Mouse (Mus musculus) Patski (cell line): Measurements from ENCODE around the gene Kif9. TPM values are rescaled to one million over a fixed set of nuclear protein-coding genes. Genes with fewer than 3 reads are reported as not detected.

Experiments used
- ATAC-seq: fragments of 100-300 bp; one replicate; pipeline ENCODE4 v1.8.0; 2021
- CTCF ChIA-PET: fragments of 350-600 bp; sonication (Branson Sonifier 250); formaldehyde crosslinking; loops from one replicate; lab custom pipeline; 2022; ENCODE audit warnings: inconsistent platforms; lab: Charles Lee
- POLR2A ChIA-PET: fragments of 350-600 bp; sonication (Branson Sonifier 250); formaldehyde crosslinking; loops from one replicate; lab custom pipeline; 2022; ENCODE audit warnings: antibody characterized with exemption, inconsistent platforms; lab: Charles Lee
- DNase-seq: peaks from one replicate; pipeline ENCODE4 v3.0.0-alpha.2; 2011; ENCODE audit warnings: low read depth, low spot score
- H3K27me3 ChIP-seq: fragments of 371-371 bp; one replicate; pipeline ENCODE4 v1.5.1; 2021
- CTCF ChIP-seq: fragments of 100-300 bp; IDR thresholded peaks from one replicate; pipeline ENCODE4 v1.5.1; 2021
- in situ Hi-C: fragments of 300-500 bp; cut with MboI; formaldehyde crosslinking; loops from 3 replicates; pipeline ENCODE4 v1.11.1; 2018; ENCODE audit warnings: low pct_unique_long_range_greater_than_20kb, mixed read lengths
- polyA plus RNA-seq: library from polyadenylated mRNA; unstranded; gene quantifications from one replicate; pipeline ENCODE4 v1.2.3, GENCODE M21; 2021

Gene Kif9
- polyA plus RNA-seq, 1 experiment from 2014 or later = 6.6 TPM

GRCm38 (mm10) chr9:110538511-110538910 is 61.8 kb downstream of the Kif9 start:
- DNase-seq (no peak), ATAC-seq (no peak)
- no peak for TF ChIP-seq CTCF
- H3K27me3 ChIP-seq = no peaks in the 10 kb centered on the region
- POLR2A ChIA-PET = no interaction called here
- in situ Hi-C loops = no loop called here
- CTCF ChIA-PET = interaction anchor here (0.7 to 1.3 kb wide), 2 partner anchors 13 to 89 kb away, joined by 3 read pairs; no protein-coding TSS in a partner anchor

DNA sequence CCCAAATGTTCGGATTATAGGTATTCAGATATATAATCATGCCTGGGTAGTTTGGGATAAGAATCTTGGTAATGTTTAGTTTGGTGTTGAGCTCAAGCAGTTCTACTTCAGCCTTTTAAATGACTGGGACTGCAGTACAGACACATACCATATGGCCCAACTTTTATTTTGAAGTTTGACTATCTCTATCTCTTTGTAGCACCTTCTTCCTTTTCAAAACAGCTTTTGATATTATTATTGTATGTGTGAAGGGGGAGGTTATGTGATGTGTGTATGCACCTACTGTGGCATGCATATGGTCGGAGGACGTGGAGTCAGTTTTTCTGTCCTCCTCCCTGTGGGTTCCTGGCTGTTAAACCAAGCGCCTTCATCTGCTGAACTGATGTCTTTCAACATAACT is 65.2 kb downstream of the Kif9 start:
- TF ChIP-seq CTCF = no peak
- H3K27me3 ChIP-seq = no peaks in the 10 kb centered on the region
- in situ Hi-C loops = no loop called here
- ATAC-seq (no peak), DNase-seq (no peak)
- ChIA-PET CTCF (interaction anchor here (1.3 to 1.6 kb wide), 2 partner anchors 9 to 94 kb away, joined by 3 to 6 read pairs; no protein-coding TSS in a partner anchor), POLR2A (interaction anchor here (0.6 kb wide), 1 partner anchor 28 kb away, joined by 4 read pairs; no protein-coding TSS in a partner anchor)

DNA sequence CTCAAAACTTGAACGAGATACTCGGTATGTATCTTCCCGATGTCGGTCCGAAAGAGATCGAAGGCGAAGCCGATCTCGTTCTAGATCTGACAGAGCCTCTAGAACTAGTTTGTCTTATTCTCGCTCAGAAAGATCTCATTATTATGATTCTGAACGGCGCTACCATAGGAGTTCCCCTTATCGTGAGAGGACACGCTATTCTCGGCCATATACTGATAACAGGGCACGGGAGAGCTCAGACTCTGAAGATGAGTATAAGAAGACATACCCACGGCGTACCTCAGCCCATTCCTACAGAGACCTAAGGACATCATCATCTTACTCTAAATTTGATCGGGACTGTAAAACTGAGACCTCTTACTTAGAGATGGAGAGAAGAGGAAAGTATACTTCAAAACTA is 71.5 kb downstream of the Kif9 start:
- in situ Hi-C loops = no loop called here
- no peak for TF ChIP-seq CTCF
- ChIA-PET POLR2A (no interaction called here), CTCF (no interaction called here)
- DNase-seq = no peak
- H3K27me3 ChIP-seq = no peaks in the 10 kb centered on the region
- no peak for ATAC-seq

DNA sequence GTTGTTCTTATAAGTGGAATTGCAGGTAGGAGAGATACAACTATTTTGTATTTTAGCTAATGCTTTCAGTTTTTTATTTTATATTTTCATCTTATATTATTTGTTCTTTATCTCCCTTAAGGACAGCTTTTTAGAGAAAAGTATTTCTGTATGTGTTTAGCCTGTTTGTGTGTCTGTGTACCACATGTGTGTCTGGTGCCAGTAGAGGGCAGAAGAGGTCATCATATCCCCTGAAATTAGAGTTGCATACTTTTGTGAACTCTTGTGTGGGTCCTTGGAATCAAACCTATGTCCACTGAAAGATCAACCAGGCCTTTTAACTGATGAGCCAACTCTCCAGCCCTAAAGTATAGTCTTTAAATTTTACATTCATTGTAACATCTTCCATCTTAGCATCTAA is 91.6 kb downstream of the Kif9 start:
- ATAC-seq (no peak), DNase-seq (no peak)
- CTCF ChIA-PET = interaction anchor here (1.1 kb wide), 1 partner anchor 18 kb away, joined by 3 read pairs; no protein-coding TSS in a partner anchor
- POLR2A ChIA-PET = no interaction called here
- in situ Hi-C loops = no loop called here
- peak; percentile 37 for TF ChIP-seq CTCF
- H3K27me3 ChIP-seq = no peaks in the 10 kb centered on the region

Other genes starting within 250 kb of the Kif9 start
- gene Cspg5, start 233.2 kb upstream of the Kif9 start, polyA plus RNA-seq = 0.41 TPM
- 18.4 TPM for gene Elp6, start 171.8 kb upstream of the Kif9 start, polyA plus RNA-seq
- gene Scap, start 143.7 kb upstream of the Kif9 start, polyA plus RNA-seq = 54.7 TPM
- gene Ptpn23, start 68.7 kb upstream of the Kif9 start, polyA plus RNA-seq = 107 TPM
- gene Ngp, start 57.2 kb upstream of the Kif9 start, polyA plus RNA-seq = not detected
- gene Klhl18, start 264 bp upstream of the Kif9 start, polyA plus RNA-seq = 11.6 TPM
- gene Setd2, start 55.6 kb downstream of the Kif9 start, polyA plus RNA-seq = 75.1 TPM
- gene Nradd, start 147.5 kb downstream of the Kif9 start, polyA plus RNA-seq = 69.3 TPM
- 20.0 TPM for gene Nbeal2, start 177.2 kb downstream of the Kif9 start, polyA plus RNA-seq
- 88.1 TPM for gene Ccdc12, start 179.5 kb downstream of the Kif9 start, polyA plus RNA-seq